Mouse (Mus musculus) erythroblast, embryonic 14.5 days (primary cell): Measurements from ENCODE around the gene Zfp3.

Experiments used
- GATA1 ChIP-seq: IDR thresholded peaks from 2 replicates; pipeline ENCODE4 v1.6.1; 2012; ENCODE audit warnings: low read length, inconsistent platforms, mixed read lengths
- TAL1 ChIP-seq: IDR thresholded peaks from 3 replicates; pipeline ENCODE4 v1.6.1; 2012; ENCODE audit warnings: low read length, inconsistent platforms, mixed read lengths

DNA sequence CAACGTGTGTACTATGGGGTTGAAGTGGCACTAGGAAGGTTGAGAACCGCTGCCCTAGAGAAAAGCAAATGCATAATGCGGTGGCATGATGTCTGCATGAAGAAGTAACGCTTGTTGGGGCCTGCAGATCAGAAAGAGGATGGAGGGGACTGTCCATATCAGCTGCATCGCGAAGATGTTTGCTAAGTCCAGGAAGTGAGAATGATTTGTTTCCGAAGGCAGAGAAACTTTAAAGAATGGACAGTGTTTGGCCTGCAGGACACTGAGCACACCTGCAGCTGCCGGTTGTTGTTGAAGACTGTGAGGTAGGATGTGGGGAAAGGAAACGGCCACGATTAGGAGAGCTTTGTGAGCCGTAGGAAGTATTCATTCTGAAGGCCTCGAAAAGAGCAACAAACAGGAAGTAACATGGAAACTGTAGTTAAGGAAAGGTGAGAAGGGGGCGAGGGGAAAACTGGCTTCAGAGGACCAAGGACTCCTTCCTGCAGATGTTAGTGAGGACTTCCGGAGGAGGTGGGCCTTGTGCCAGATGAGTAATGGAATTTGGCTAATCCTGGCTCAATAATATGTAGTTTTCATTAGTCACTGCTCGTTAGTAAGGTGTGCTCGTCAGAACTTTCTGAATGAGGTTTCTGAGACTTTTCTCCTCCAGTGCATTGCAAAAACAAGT is 1.9 kb downstream of the Zfp3 start:
- TF ChIP-seq GATA1 (no peak), TAL1 (no peak)
